Mouse (Mus musculus): ENCODE results near the gene Bcl2l13.
"Not testable (repeated sequence)": the region's sequence is repeated elsewhere in the genome, so short reads cannot be mapped to it uniquely, and the experiment has no call there.

Gene Bcl2l13

DNA sequence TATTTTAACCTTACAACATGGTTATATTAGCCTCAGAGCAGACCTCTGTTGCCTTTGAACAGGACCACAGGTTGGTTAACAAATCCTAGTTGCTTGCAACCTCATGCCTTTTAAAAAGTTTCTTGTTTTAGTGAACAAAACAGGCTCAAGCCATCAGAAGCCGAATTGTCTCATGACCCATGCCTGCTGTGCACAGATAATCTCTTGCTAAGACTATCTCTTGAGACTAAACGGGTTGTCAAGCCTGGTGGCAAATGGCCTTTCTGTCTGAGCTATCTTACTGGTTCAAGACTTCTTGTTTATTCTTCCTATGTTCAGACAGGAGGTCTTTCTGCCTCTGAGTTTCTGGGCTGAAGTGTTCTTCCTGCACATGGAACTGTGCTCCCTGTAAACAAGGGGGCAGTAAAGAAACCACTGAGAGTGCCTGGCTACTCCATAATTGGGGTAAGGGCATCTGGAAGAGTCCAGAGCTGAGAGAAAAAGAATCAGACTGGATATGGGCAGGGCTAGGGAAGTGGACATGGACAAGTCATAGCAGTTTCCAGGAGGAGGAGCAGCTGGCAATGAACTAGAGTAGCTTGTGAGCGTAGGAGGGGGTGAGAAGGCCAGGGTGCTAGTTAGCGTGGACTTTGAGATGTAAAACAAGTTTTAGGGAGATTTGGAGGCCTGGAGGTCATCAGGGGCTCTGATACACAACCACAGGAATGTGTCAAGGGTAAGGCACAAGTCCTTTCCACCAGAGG lies 5.0 kb upstream of the Bcl2l13 start:
- DNase-seq (ENCODE audit: low spot score in 2 of 2) = peak in 1 of 2 experiments; percentile 29

GRCm38 (mm10) chr6:120832097-120832496 lies 3.9 kb upstream of the Bcl2l13 start:
- DNase-seq (ENCODE audit: low spot score in 2 of 2) = peak in 1 of 2 experiments; percentile 24

- no peak for DNase-seq (ENCODE audit: low spot score in 2 of 2)
Observed at GRCm38 (mm10) chr6:120834766-120835321, 1.2 kb upstream of the Bcl2l13 start.

DNA sequence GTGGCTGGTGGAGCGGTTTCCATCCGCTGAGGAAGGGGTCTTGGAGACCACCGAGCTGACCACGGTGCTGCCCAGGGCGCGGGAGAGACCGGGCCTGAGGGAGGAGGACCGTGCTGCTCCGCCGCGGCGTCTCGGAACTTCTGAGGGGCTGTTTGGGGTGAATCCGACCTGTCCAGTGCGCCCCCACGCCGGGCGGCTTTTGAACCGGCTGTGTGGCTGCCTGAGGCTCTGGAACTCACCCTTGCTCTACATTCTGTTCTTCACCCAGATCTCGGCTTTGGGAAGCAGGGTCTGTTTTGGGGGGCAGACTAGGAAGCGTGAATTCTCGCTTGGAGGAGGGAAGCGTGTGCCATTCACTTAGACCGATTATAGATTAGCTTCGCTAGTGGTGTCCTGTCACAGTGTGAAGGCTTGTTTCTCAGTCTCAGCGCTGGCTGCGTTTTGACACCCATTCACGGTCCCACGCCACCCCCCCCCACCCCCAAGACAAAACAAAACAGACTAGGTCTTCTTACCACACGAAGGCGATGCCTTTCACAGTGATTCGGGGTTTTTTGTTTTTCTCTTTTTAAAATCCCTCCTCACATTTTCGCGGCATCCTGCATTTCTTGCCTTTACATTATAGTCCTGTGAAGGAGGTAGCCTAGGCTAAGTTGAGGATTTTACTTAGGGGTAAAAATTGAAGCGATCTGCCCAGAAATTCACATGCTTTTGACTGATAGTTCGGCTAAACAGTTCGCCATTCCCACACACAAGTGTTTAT lies 558 bp downstream of the Bcl2l13 start:
- DNase-seq (ENCODE audit: low spot score in 2 of 2) = no peak

- DNase-seq (ENCODE audit: low spot score in 2 of 2) = no peak
Observed at GRCm38 (mm10) chr6:120837152-120837530, 1.1 kb downstream of the Bcl2l13 start.

- DNase-seq (ENCODE audit: low spot score in 2 of 2) = no peak
Observed at GRCm38 (mm10) chr6:120840258-120840657, 4.2 kb downstream of the Bcl2l13 start.

DNA sequence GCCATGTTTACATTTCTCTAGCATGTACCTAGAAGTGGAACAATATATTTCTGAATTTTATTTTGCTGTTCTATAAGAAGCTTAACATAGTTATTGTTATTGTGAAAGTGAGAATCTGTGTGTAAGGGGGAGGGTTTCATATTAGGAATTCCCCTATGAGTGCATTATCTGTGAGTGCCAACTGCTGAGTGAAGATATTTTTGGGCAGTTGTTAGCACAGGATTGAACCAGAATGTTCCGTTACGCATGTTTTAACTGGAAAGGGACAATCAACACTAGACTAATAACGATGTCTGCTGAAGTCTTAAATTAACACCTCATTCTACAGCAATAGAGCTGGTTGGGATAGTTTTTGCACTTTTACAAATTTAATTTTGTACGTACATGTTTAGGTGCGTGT lies 5.7 kb downstream of the Bcl2l13 start:
- no peak for DNase-seq (ENCODE audit: low spot score in 2 of 2)

DNA sequence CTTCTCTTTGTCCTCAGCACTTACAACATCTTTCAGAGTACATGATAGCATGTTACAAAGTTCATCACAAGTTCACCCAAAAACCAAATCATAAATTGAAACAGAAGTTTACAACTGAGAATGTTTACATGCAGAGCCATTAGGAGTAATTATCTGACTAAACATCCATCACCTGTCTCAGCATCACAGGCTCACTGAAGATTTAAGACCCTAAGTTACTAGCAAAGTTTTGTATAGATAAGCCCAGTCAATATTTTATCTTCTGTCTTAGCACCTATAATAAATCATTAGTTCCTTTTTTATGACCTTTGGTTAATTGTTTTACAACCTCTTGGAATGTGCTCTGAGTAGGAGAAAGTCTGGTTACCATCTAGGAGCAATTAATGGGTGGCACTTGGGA lies 14.7 kb downstream of the Bcl2l13 start:
- not testable (repeated sequence) for DNase-seq (ENCODE audit: low spot score in 2 of 2)

GRCm38 (mm10) chr6:120854413-120854812 lies 18.4 kb downstream of the Bcl2l13 start:
- no peak for DNase-seq (ENCODE audit: low spot score in 2 of 2)

DNA sequence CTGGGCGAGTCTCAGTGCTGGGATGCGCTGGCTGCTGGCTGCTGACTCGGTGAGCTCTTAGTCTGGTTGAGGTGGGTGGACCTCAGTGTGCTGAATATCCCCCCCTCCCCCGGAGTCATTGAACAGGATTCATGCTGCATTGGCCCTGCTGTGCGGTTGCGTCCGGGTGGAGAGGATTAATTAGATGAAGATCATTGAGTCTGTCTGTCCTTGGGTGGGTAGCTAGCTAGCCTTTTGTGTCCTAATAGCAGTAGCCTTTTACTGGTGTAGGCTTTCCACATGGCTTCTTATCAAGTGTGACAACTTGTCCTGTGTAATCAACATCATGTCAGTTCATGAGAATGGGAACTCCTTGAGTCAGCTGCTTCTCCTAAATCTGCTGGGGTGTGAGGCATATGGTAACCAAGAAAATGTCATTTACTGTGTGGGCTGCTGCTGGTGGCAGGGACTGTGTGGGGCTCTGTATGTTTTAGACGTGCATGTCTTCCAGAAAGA lies 22.3 kb downstream of the Bcl2l13 start:
- DNase-seq (ENCODE audit: low spot score in 2 of 2) = no peak

- no peak for DNase-seq (ENCODE audit: low spot score in 2 of 2)
Observed at GRCm38 (mm10) chr6:120860079-120860478, 24.1 kb downstream of the Bcl2l13 start.

DNA sequence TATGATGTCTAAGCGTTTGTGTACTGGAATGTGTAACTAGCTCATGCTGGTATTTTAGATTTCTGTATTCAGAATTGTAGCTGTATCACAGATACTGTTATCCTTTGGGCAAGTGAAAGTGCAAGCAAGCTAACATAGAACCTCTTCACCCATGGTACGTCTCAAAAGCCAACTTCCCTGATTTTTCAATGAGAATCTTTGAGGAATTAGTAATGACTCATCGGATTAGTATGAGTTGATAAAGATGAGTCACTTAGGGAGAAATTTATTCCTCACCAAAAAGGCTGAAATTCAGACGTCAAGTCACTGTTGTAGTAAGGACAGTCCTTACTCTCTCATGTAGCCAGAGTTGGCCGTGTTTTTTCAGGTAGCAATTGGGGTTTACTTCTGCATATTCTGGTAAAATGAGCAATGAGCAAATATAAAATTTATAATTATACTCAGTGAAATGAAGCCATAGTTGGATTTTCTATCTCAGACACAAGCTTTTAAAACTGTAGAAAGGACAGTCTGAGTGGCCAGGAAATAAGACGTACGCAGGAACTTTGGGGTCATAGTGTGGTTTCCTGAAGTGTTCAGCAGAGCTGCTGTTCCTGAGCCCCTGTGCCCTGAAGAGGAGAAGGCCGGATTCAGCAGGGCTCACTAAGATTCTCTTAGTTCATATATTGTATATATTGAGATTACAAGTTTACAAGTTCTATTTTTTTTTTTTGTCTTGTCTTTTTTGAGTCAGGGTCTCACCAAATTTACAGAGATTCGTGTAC lies 30.2 kb downstream of the Bcl2l13 start:
- no peak for DNase-seq (ENCODE audit: low spot score in 2 of 2)

DNA sequence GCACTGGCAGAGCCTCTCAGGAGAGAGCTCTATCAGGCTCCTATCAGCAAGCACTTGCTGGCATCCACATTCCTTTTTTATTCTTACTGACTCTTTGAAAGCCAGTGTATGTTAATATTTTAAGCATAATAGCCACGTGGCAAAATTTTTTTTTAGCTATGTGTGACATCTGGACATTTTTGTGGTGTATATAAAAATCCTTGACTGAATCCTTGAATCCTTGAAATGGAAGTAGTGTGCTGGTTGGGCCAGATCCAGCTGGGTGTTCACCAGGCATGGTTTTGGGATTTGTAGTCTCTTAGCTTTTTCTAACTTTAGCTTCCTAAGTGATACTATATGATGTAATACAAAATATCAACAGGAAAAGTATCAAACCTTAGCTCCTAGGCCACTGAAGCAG lies 32.8 kb downstream of the Bcl2l13 start:
- no peak for DNase-seq (ENCODE audit: low spot score in 2 of 2)

DNA sequence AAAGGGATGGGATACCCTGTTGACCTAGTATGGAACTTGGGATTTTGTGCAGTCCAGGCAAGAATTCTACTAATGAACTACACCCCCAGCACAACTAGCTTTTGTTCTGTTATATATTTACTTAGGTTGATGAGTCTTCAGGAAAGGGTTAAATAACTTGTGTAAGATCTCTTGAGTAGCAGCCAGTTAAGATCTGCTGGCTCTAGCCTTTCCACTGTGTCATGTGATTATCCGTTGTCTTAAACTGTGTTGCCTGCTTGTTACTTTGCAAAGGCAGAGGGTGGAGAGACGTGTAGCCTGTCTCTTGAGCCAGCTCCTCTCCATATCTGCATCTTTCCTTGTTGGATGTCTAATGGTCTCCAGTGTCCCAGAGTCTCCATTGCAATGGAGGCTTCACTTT lies 35.3 kb downstream of the Bcl2l13 start:
- DNase-seq (ENCODE audit: low spot score in 2 of 2) = no peak

GRCm38 (mm10) chr6:120873874-120874273 lies 37.9 kb downstream of the Bcl2l13 start:
- no peak for DNase-seq (ENCODE audit: low spot score in 2 of 2)

DNA sequence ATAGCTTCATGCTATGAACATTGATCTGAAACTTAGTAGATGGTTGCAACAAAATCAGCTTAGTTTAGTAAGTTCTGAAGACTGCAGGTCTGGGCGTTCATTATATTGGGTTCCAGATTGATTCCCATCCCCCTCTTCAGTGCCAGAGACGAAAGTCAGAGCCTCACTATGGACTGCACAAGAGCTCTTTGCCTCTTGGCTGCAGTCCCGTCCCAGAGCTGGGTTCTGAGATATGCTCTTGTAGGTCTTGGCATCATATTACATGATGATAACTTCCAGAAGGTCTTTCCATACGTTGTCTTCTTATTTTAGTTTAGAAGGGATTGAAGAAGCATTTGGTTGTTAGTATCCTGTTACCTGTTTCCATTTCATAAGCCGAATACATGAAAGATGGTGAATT lies 43.0 kb downstream of the Bcl2l13 start:
- DNase-seq (ENCODE audit: low spot score in 2 of 2) = no peak

- DNase-seq (ENCODE audit: low spot score in 2 of 2) = no peak
Observed at GRCm38 (mm10) chr6:120884436-120884835, 48.4 kb downstream of the Bcl2l13 start.

- no peak for DNase-seq (ENCODE audit: low spot score in 2 of 2)
Observed at GRCm38 (mm10) chr6:120886696-120887095, 50.7 kb downstream of the Bcl2l13 start.

DNA sequence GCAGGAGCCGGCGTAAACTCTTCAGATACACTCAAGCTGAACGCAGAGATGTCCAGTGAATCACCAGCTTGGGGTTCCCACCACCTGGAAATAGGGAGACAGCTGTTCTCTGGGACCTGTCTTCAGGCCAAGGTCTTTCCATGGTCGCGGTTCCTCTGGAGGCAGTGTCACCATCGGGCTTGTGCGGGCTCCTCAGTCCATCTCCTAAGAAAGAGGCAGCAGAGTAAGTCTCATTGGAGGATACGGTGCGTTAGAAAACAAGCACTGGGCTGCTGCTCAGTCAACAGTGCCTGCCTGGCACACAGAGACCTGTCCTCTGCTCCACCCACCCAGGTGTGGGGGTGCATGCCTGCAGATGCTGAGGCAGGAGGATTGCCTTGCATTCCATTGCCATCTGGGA lies 58.1 kb downstream of the Bcl2l13 start:
- DNase-seq (ENCODE audit: low spot score in 2 of 2) = no peak

DNA sequence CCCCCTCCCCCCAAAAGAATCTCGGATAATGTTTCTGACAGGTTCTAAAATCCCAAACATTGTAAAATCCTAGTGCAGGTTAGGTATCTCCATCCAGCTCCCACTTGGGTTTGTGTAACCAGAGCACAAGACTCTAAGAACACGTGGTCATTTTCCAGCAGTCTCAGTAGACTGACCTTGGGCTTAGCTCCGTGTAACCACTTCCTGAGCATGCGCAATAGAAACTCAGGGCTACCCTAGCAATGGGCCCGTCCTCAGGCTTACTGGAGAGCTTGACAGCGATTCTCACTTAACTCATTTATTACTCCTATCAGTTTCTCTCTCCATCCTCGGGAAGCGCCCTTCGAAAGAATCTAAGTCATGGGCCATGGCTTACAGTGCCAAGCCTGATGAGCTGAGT lies 58.5 kb downstream of the Bcl2l13 start:
- DNase-seq (ENCODE audit: low spot score in 2 of 2) = no peak

DNA sequence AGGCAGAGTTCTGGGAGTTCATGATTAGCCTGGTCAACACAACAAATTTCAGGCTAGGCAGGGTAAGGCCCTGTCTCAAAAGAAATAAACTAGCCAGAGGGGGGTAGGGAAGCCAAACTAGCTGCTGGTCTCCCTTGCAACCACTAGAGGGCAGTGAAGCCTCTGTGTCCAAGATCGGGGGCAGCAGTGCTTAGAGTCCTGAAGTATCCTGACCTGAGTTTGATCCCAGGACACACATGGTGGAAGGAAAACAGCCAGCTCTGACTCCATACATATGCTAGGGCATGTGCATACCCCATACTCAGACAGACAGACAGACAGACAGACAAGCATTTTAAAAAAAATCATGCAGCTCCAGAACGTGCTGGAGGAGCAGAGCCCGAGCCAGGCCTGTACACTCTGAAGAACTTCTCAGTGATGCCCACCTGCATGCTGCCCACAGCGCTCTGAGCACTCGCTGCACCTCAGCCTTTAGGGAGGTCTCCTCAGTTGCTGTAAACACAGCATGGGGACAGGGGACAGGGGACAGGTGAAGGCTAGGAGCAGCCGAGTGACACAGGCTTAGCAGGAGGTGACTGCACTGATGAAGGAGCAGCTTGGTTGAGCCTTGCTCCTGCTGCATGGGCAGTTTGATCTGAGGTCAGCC lies 62.3 kb downstream of the Bcl2l13 start:
- DNase-seq (ENCODE audit: low spot score in 2 of 2) = peak; percentile 29 to 58

Measured in spleen, postnatal 10 days (tissue).